Mouse (Mus musculus) G1E (cell line): ENCODE results near the gene Ccdc69. TPM values are rescaled to one million over a fixed set of nuclear protein-coding genes. Genes with fewer than 3 reads are reported as not detected.

ENCODE experiments used
- ATAC-seq: 2 replicates; pipeline ENCODE4 v1.8.0; 2016; ENCODE audit warnings: mild to moderate bottlenecking; ENCODE audit not compliant: insufficient number of reproducible peaks, poor library complexity, low FRiP score, severe bottlenecking; ENCODE audit errors: extremely low read depth
- DNase-seq: peaks from one replicate; pipeline ENCODE4 v3.0.0; 2012; ENCODE audit warnings: low spot score
- H3K27me3 ChIP-seq: 2 replicates; pipeline ENCODE4 v1.6.1; 2012; ENCODE audit warnings: mild to moderate bottlenecking, low read length, inconsistent platforms; ENCODE audit not compliant: insufficient read depth
- H3K36me3 ChIP-seq: replicated peaks from 2 replicates; pipeline ENCODE3; 2012; ENCODE audit warnings: mild to moderate bottlenecking, inconsistent platforms
- H3K4me1 ChIP-seq: 2 replicates; pipeline ENCODE4 v1.6.1; 2012; ENCODE audit warnings: low read depth, low read length, inconsistent platforms, mixed read lengths; ENCODE audit not compliant: insufficient read depth
- H3K4me3 ChIP-seq: 2 replicates; pipeline ENCODE4 v1.5.1; 2012; ENCODE audit warnings: low read depth, mild to moderate bottlenecking, inconsistent platforms, low read length, moderate library complexity, mixed read lengths
- H3K9me3 ChIP-seq: replicated peaks from 2 replicates; pipeline ENCODE4 v1.6.1; 2012; ENCODE audit warnings: inconsistent platforms
- CTCF ChIP-seq: IDR thresholded peaks from 2 replicates; pipeline ENCODE4 v1.5.1; 2012; ENCODE audit warnings: low read depth, low read length, inconsistent platforms, mixed read lengths
- GATA1 ChIP-seq: IDR thresholded peaks from 2 replicates; pipeline ENCODE4 v1.6.1; 2012; ENCODE audit warnings: borderline replicate concordance, low read length, inconsistent platforms, mixed read lengths
- GATA2 ChIP-seq: IDR thresholded peaks from 2 replicates; pipeline ENCODE4 v1.6.1; 2012; ENCODE audit warnings: low read depth, low read length, inconsistent platforms, borderline replicate concordance
- POLR2AphosphoS5 ChIP-seq: IDR thresholded peaks from 2 replicates; pipeline ENCODE4 v1.6.1; 2012; ENCODE audit warnings: low read depth, low read length, inconsistent platforms; ENCODE audit not compliant: insufficient replicate concordance
- TAL1 ChIP-seq: conservative IDR thresholded peaks from 2 replicates; pipeline ENCODE4 v1.6.1; 2012; ENCODE audit warnings: low read depth, low read length, inconsistent platforms, mixed read lengths
- polyA plus RNA-seq: library from polyadenylated mRNA; stranded (reverse); fragments of >175 nt; gene quantifications from 2 replicates; pipeline ENCODE4 v1.2.3, GENCODE M21; 2012
- total RNA-seq, 2 experiments: library from RNA; stranded (forward) in 1 of 2; stranded (reverse) in 1 of 2; fragments of 200-1000 nt in 1 of 2; fragments of >200 nt in 1 of 2; fragmentation: Nextera tagmentation in 1 of 2; gene quantifications; 2 replicates each; pipeline ENCODE4 v1.2.3; 2014 to 2017

Gene Ccdc69
- total and polyA plus RNA-seq, 3 experiments = not detected

DNA sequence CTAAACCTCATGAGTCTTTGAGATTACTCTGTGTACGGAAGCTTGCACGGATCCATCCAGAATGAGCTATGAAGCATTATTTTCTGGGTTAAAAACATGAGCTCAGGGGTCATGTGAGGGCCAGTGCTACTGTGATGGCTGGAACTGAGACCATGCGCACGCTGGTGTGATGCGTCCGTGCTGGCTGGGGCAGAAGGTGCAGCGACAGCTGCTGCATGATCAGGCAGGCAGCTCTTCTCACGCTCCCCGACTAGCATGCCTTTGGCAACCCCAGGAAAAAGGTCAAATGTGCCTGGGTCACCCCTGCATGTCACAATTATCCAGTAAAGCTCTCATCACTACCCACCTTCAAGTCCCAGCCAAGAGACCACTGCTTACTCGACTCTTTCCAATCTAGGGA lies 4.7 kb downstream of the Ccdc69 start:
- no peak for DNase-seq
- no peak for ATAC-seq
- Histone ChIP-seq H3K4me3 (no peak overlapping the region), H3K27me3 (peaks cover 28% of the 10 kb centered on the region), H3K4me1 (no peaks in the 10 kb centered on the region), H3K9me3 (no peaks in the 10 kb centered on the region), H3K36me3 (no peaks in the 10 kb centered on the region)
- TF ChIP-seq GATA2 (no peak), CTCF (no peak), POLR2AphosphoS5 (no peak), TAL1 (no peak), GATA1 (no peak)

- no peak for DNase-seq
- H3K9me3 ChIP-seq = no peaks in the 10 kb centered on the region
Measured at GRCm38 (mm10) chr11:55072467-55072866, 5.5 kb downstream of the Ccdc69 start.

GRCm38 (mm10) chr11:55071344-55071743 lies 6.6 kb downstream of the Ccdc69 start:
- ATAC-seq (no peak), DNase-seq (no peak)
- H3K9me3 ChIP-seq = no peaks in the 10 kb centered on the region
- peaks cover 15% of the 10 kb centered on the region for H3K27me3 ChIP-seq
- no peaks in the 10 kb centered on the region for H3K36me3 ChIP-seq
- H3K4me3 ChIP-seq = no peak overlapping the region
- TF ChIP-seq TAL1 (no peak), CTCF (no peak), POLR2AphosphoS5 (no peak), GATA1 (no peak), GATA2 (no peak)
- H3K4me1 ChIP-seq = no peaks in the 10 kb centered on the region

More at GRCm38 (mm10) chr11:55072467-55072866, 5.5 kb downstream of the Ccdc69 start:
- no peaks in the 10 kb centered on the region for H3K36me3 ChIP-seq
- H3K4me3 ChIP-seq = no peak overlapping the region
- peaks cover 21% of the 10 kb centered on the region for H3K27me3 ChIP-seq
- H3K4me1 ChIP-seq = no peaks in the 10 kb centered on the region
- ATAC-seq = no peak
- no peak for TF ChIP-seq GATA1
- no peak for TF ChIP-seq TAL1
- no peak for TF ChIP-seq POLR2AphosphoS5
- TF ChIP-seq CTCF = no peak
- no peak for TF ChIP-seq GATA2

GRCm38 (mm10) chr11:55069023-55069422 lies 8.9 kb downstream of the Ccdc69 start:
- DNase-seq (no peak), ATAC-seq (no peak)
- TF ChIP-seq GATA2 (no peak), GATA1 (no peak), CTCF (no peak), POLR2AphosphoS5 (no peak)
- H3K4me1 ChIP-seq = no peaks in the 10 kb centered on the region
- no peaks in the 10 kb centered on the region for H3K9me3 ChIP-seq
- H3K36me3 ChIP-seq = no peaks in the 10 kb centered on the region
- peaks cover 15% of the 10 kb centered on the region for H3K27me3 ChIP-seq
- H3K4me3 ChIP-seq = no peak overlapping the region

DNA sequence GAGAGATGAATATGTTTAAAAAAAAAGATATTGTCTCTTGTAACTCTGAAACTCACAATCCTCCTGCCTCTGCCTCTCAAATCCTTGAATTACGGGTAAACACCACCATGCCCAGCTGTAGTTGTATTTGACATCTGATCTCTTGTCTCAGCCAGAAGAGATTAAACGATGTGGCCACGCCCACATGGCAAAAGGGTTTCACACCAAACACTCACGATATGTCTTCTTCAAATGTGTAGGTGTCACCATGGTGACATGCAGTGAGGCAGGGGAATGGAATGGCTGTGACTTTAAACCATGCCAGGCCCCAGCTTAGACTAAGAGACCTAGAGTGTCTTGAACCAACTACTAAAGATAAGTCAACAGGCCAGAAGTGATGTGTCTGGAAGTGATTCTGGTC lies 11.0 kb downstream of the Ccdc69 start:
- H3K36me3 ChIP-seq = no peaks in the 10 kb centered on the region
- no peak overlapping the region for H3K4me3 ChIP-seq
- no peaks in the 10 kb centered on the region for H3K9me3 ChIP-seq
- DNase-seq (no peak), ATAC-seq (no peak)
- H3K27me3 ChIP-seq = no peaks in the 10 kb centered on the region
- H3K4me1 ChIP-seq = no peaks in the 10 kb centered on the region
- TF ChIP-seq CTCF (no peak), TAL1 (no peak), GATA2 (no peak), POLR2AphosphoS5 (no peak), GATA1 (no peak)

DNA sequence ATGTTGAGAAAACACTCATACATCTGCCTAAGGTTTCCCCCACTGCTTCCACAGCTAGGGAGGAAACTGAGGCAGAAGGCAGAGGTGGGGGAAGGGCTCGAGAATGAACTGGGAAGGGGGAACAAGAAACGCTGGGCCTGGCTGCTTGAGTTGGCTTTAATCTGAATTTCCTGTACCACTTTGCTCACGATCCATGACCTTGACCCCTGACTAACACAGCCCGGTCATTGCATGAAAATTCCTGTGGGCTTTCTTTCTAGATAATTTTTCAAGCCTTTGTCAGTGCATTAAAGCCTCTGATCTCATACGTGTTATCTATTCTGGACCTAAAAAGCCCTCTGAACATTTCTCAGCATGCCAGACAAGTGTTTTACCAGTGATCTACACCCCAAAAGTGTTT lies 15.1 kb downstream of the Ccdc69 start:
- ATAC-seq (no peak), DNase-seq (no peak)
- Histone ChIP-seq H3K27me3 (no peaks in the 10 kb centered on the region; the same call in 1 of the 2 replicates), H3K36me3 (no peaks in the 10 kb centered on the region), H3K4me3 (no peak overlapping the region), H3K4me1 (no peaks in the 10 kb centered on the region), H3K9me3 (no peaks in the 10 kb centered on the region)
- no peak for TF ChIP-seq POLR2AphosphoS5
- TF ChIP-seq CTCF = no peak
- TF ChIP-seq TAL1 = no peak
- TF ChIP-seq GATA2 = no peak
- no peak for TF ChIP-seq GATA1

DNA sequence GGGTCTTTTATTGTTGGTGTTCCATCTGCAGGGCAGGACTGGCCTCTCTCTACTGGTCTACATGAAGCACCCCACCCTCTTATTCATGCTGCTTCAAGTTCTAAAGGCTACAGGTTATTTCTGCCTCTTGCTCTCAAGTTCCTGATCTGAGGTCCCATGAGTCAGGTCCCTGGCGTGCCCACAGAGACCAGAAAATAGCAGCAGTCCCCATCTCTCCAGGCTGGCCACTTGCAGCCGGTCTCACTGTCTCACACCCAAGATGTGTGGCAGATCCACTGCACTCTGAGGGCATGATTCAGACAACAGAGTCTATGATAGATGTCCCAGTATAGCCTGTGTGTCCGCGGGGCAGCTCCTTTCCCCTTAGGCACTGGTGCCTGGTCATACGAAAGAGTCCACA lies 17.1 kb downstream of the Ccdc69 start:
- H3K4me3 ChIP-seq = no peak overlapping the region
- H3K4me1 ChIP-seq = no peaks in the 10 kb centered on the region
- no peaks in the 10 kb centered on the region; the same call in 1 of the 2 replicates for H3K27me3 ChIP-seq
- H3K36me3 ChIP-seq = no peaks in the 10 kb centered on the region
- ATAC-seq (no peak), DNase-seq (no peak)
- H3K9me3 ChIP-seq = no peaks in the 10 kb centered on the region
- TF ChIP-seq GATA1 = no peak
